Mouse (Mus musculus) inflammation-experienced regulatory T-cells, adult 6 months (primary cell): ENCODE measurements around the gene Ufsp1. TPM values are rescaled to one million over a fixed set of nuclear protein-coding genes. Genes with fewer than 3 reads are reported as not detected.
A peak's percentile ranks its signal among the peaks of the same experiment; 100 is the strongest.

ENCODE experiments used
- ATAC-seq: one replicate; pipeline ENCODE4 v1.8.0; 2017
- polyA plus RNA-seq, 3 experiments: library from polyadenylated mRNA; unstranded; fragments of 100-300 nt; shearing (Covaris generic); gene quantifications; one replicate each; pipeline ENCODE4 v1.2.1; 2017

Gene Ufsp1
- polyA plus RNA-seq, 3 experiments from 2014 or later: 0.32 to 2.0 (median 1.5) TPM

GRCm38 (mm10) chr5:137334317-137334716 lies 39.9 kb downstream of the Ufsp1 start:
- ATAC-seq: no peak

DNA sequence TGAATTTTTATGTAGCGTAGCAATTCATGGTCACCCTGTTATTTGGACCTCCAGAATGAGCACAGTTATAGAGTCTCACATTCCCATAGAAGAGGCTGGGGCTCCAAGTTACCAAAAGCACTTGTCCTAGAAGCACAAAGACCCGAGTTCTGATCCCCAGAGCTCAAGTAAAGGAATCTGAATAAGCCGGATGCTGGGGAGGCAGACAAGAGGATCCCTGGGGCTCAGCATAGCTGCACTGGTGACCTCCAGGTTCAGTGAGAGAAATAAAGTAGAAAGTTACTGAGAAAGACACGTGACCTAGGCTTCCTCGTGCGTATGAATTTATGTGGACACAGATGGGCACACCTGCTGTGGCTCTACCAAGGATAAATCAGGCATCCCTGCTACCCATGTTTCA lies 40.6 kb downstream of the Ufsp1 start:
- ATAC-seq: no peak

GRCm38 (mm10) chr5:137337190-137337589 lies 42.8 kb downstream of the Ufsp1 start:
- no peak for ATAC-seq

DNA sequence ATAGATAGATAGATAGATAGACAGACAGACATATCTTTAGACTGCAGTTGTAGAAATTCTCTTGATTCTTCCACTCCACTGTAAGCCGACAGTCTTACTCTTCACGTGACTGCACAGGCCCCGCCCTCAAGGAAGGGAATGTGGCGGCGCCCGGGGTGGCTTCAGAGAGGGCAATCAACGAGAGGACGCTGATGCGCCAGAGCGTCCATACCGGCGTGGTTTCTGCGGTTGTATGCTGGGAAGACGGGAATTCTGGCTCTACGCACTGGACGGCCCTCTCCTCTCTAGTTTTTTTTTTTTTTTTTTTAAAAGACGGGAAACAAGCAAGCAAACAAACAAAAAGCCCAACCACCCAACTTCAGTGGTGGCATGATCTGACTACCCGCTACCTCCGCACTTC lies 43.8 kb downstream of the Ufsp1 start:
- peak; percentile 46 for ATAC-seq

DNA sequence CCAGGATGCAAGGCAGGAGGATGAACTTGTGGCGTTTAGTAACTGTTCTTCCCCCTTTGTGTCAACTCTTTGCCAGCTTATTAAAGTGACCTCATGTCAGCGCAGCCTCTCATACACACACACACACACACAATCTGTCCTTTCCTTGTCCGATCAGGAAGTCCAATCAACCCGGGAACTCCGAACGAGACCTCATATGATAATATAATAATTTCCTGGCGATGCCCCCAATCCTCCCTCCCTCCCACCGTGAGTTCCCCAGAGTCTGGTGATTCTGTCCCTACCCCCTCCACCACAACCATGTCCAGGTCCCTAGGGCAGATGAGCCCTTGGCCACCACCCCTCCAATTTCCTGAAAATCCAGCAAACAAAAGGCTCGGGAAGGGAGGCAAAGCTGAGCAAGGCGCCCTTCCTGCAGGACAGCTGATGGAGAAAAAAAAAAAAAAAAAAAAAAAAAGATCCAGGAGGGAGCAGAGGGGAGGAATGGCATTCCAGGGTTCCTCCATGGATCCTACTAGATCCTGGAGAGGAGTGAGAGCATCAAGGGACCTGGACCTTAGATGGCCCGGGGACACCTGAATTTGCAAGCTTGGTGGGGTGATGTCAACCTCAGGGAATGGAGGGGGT lies 44.3 kb downstream of the Ufsp1 start:
- no peak for ATAC-seq

DNA sequence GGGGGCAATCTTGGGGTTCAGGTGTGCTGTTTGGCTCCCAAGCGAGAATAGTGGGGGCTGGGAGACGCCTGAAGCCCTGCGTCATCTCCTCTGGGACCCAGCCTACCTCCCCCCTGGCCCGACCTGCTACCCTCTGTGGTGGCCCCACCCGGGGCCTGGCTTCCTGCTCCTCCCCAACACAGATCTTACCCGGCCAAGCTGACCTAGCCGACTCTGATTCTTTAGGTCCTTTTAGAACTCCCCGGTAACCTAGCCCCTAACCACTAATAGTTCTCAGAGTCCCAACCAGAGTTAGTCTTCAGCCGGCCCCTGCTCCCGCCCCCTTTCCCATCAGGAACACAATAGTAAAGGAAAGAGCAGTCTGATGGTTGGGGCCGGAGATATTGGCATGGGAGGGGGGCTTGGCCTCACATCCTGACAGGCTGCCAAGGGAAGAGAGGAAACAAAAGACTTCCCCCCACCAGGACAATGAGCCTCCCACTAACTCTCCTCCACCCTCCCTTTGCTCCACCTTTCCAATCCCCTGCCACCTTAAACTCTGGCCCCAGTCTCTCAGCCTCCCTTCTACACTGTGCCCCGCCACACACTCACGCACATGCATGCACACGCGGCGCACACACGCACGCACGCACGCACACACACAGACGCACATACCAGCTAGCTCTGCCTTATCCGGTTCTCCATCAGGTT lies 45.0 kb downstream of the Ufsp1 start:
- ATAC-seq: no peak

DNA sequence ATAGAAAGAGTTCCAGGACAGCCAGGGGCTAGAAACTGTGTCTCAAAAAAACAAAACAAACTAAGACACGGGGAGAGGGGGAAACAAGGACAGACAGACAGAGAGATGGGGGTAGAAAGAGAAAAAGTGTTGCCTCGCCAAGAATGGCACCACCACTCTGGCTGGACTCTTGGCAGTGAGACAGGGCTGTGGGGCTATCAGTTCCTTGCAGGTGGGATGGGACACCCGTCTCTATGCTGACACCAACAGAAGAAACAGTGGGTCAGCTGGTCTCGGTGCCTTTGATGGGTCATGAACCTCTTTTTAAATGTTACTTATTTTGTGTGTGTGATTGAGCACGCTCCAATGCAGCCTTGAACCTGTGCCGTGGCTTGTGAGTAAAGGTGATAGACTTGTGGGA lies 45.8 kb downstream of the Ufsp1 start:
- ATAC-seq: no peak

- ATAC-seq: no peak
These were observed 48.1 kb downstream of the Ufsp1 start for GRCm38 (mm10) chr5:137342407-137343012.

DNA sequence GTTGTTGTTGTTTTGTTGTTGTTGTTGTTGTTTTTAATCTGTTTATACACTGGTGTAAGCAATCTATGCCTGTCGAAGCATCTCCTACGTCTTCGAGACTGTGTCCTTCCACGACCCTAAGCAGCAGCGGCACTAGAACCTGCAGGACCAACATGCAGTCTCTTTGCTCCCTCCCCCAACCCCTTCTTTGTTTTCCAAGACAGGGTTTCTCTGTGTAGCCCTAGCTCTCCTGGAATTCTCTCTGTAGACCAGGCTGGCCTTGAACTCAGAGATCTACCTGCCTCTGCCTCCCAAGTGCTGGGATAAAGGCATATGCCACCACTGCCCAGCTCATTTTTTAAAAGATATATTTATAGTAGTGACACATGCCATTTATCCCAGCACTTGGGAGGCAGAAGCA lies 49.0 kb downstream of the Ufsp1 start:
- no peak for ATAC-seq

DNA sequence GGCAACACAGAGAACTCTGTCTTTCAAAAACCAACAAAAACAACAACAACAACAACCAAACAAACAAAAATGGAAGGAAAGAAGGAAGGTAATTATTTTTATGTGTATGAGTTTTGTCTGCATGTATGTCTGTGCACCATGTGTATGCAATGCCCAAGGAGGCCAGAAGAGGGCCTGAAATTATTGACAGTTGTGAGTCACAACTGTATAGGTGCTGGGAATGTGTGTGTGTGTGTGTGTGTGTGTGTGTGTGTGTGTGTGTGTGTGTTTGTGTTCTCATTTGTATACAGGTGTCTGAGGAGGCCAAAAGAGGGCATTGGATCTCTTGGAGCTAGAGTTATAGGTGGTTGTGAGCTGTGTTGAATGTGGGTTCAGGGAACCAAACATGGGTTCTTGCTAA lies 49.4 kb downstream of the Ufsp1 start:
- no peak for ATAC-seq

Other genes with a start within 250 kb of the Ufsp1 start
- gene Ap1s1, start 248.5 kb upstream of the Ufsp1 start, polyA plus RNA-seq: 100 to 1,000 TPM in 1 of 3 experiments, 10 to 100 TPM in 2; 66.7 to 117 (median 68.0) TPM
- not detected for gene Serpine1, start 222.4 kb upstream of the Ufsp1 start, polyA plus RNA-seq
- 10 to 100 TPM; 12.2 to 16.5 (median 15.0) TPM for gene Trim56, start 178.4 kb upstream of the Ufsp1 start, polyA plus RNA-seq
- not detected for gene Muc3, start 145.3 kb upstream of the Ufsp1 start, polyA plus RNA-seq
- 1 to 10 TPM; 2.3 to 4.8 (median 4.2) TPM for gene Muc3a, start 82.2 kb upstream of the Ufsp1 start, polyA plus RNA-seq
- gene Ache, start 7.1 kb upstream of the Ufsp1 start, polyA plus RNA-seq: not detected
- gene Srrt, start 13.0 kb downstream of the Ufsp1 start, polyA plus RNA-seq: 10 to 100 TPM; 58.1 to 76.1 (median 61.2) TPM
- 1 to 10 TPM; 1.4 to 1.7 (median 1.6) TPM for gene Trip6, start 19.8 kb downstream of the Ufsp1 start, polyA plus RNA-seq
- 10 to 100 TPM in 2 of 3 experiments, 1 to 10 TPM in 1; 6.0 to 15.2 (median 11.0) TPM for gene Slc12a9, start 39.0 kb downstream of the Ufsp1 start, polyA plus RNA-seq
- gene Ephb4, start 55.5 kb downstream of the Ufsp1 start, polyA plus RNA-seq: not detected
- under 1 TPM; 0.19 to 0.55 (median 0.24) TPM for gene Zan, start 182.4 kb downstream of the Ufsp1 start, polyA plus RNA-seq
- gene Pop7, start 207.9 kb downstream of the Ufsp1 start, polyA plus RNA-seq: 10 to 100 TPM; 51.1 to 61.5 (median 59.1) TPM
- 10 to 100 TPM; 14.0 to 33.6 (median 31.4) TPM for gene Gigyf1, start 223.9 kb downstream of the Ufsp1 start, polyA plus RNA-seq
- gene Epo, start 238.6 kb downstream of the Ufsp1 start, polyA plus RNA-seq: not detected
- 10 to 100 TPM; 63.1 to 85.4 (median 72.9) TPM for gene Gnb2, start 238.9 kb downstream of the Ufsp1 start, polyA plus RNA-seq